Mouse (Mus musculus): ENCODE data around the gene Rad9a. TPM values are rescaled to one million over a fixed set of nuclear protein-coding genes. Genes with fewer than 3 reads are reported as not detected.
A peak's percentile ranks its signal among the peaks of the same experiment; 100 is the strongest.

Rad9a gene
- total RNA-seq, 1 experiment from 2014 or later: 20.7 TPM

DNA sequence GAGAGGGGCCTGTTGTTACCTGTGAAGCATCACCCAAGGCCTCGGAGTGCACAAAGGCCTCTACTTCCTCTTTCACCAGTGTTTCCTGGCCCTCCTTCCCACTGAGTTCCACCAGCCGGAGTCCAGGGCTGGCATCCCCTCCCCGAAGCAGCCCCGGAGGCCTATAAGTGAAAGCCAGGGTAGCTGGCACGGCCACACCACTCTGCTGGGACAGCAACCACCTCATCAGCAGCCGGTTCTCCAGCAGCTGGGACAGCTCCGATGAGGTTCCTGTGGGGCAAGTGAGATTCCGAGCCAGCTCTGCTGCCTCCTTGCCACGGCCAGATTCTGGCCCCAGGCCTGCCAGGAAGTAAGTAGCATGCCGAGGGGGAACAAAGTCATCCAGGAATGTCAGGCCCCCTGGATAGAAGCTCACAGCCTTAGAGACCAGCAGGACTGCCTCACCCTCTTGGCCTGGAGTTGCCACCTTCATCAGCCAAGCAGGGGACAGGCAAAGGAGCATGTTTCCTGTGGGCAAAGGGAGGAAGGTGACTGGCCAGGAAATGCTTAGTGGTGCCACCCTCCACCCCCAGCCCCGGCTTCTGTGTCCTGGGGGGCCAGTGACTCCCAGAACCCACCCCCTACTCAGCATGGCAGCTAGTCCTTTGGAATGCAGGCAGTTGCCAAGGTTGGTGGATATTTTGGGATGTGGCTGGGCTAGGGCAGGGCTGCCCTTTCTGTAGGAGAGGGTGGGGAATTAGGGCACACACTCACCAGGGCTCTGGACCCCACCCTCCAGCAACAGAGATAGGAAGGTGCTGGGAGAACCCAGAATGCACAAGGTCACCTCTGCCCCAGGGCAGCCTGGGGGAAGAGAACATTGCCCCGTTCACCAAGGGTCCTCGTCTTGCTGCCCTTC is 29.8 kb downstream of the Rad9a start:
- ATAC-seq (replicated peaks; ENCODE audit: insufficient number of reproducible peaks, low FRiP score, low TSS enrichment, poor library complexity, severe bottlenecking): peak; percentile 9; the same call in 1 of the 2 replicates

DNA sequence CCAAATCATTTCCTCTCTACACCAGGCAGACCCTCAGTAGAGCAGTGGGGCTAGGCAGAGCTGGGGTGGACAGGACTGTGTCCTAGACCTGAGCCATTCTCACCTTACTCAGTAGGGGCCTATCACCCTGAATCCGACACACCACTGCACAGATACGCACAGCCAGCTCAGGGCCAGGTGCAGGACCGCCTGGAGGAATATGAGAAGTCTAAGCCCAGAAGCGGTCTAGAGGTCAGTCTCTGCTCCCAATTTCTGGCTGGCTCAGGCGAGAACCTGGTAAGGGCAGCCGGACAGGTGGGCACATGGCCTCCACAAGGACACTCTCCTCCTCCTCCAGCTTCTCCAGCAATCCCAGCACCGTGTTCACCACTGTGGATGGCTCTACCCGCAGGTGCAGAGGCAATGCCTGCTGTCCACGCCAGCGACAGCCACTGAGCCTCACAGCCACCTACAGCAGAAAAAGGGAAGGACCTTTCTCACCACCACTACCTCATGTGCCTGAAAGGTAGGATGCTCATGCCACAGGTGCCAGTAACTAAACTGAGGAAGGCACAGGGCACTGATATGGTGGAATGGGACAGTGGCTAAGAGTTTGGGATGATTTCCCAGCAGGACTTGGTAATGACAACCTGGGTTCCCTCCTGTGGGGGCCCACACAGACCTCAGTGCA is 30.6 kb downstream of the Rad9a start:
- no peak for ATAC-seq (replicated peaks; ENCODE audit: insufficient number of reproducible peaks, low FRiP score, low TSS enrichment, poor library complexity, severe bottlenecking)

DNA sequence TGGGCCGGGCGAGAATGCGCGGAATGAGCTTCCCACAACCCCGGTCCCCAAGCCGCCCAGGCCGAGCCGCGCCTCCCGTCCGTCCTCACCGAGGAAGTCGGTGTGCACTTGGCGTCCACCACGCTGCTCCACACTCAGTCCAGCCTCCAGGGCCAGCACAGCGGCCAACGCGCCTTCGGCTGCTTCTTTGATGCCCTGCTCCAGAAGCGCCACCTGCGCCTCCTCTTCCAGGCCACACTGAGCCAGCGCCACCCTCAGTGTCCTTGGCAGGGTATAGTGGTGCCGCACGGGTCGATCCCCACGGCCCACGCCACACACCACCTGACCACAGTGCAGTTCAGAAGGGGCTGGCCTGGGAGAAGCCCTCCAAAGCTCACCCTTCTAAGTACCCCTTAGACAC is 31.7 kb downstream of the Rad9a start:
- no peak for ATAC-seq (replicated peaks; ENCODE audit: insufficient number of reproducible peaks, low FRiP score, low TSS enrichment, poor library complexity, severe bottlenecking)

DNA sequence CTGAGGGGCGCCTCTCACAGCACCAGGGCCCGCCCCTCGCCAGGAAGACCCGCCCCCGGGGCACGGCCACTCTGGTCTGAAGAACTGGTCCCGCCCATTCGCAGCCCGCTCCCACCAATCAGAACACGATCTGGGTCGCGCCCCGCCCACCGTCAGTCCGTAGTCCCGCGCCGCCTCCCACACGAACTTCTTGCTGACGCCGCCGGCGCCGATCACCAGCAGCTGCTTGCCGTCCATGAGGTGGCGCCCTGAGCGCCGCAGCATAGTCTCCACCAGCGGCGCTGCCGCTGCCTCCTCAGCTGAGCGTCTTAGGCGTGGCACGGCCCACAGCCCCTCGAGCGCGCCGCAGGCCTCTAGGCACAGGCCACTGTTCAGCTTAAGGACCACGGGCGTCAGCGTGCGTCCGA is 32.1 kb downstream of the Rad9a start:
- peak; percentile 88 for ATAC-seq (replicated peaks; ENCODE audit: insufficient number of reproducible peaks, low FRiP score, low TSS enrichment, poor library complexity, severe bottlenecking)

DNA sequence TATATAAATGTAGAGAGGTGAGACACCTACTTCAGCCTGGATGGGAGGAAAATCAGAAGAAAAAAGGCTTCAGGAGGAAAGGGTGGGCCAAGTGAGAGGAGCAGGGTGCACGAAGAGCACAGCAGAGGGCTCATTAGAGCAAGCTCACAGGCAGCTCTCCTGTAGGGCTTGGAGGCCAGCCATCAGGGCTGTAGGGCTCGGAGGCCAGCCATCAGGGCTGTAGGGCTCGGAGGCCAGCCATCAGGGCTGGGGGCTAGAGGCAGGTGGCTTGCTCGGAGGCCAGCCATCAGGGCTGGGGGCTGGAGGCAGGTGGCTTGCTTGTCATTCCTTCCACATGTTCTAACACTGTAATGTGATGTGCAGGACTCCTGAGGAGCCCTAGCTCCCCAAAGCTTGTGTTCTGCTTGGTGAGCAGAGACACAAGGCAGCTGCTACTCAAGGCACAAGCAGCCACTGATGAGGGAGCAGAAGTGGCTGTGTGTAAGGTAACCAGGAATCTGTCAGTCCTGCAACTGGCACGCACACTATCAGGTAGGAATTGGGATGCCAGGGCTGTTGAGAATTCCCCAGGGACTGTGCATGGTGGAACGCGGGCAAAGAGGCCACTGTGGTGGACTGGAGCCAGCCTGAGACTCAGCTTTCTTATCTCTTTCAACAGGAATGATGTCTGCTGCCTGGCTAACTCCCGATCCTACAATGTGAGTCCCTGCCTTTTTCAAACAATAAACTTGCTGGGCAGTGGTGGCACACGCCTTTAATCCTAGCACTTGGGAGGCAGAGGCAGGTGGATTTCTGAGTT is 34.6 kb downstream of the Rad9a start:
- no peak for ATAC-seq (replicated peaks; ENCODE audit: insufficient number of reproducible peaks, low FRiP score, low TSS enrichment, poor library complexity, severe bottlenecking)

DNA sequence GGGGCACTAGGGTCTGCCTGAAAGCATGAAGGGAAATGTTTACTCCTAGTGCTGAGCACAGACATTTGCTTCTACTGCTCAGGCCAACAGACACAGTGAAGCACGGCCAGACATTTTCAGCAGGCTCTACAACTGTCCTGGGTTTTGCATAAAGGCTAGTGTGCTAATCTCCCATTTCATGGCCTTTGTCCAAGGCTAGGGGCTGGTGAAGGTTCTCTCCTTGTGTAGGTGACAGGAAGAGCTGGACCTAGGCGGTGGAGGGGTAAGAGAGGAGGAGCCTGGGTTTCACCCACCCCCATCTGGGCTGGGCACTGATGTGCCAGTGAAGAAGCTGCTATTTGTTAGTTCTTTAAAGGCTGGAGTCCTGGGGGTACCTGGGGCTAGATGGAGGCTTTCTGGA is 36.7 kb downstream of the Rad9a start:
- ATAC-seq (replicated peaks; ENCODE audit: insufficient number of reproducible peaks, low FRiP score, low TSS enrichment, poor library complexity, severe bottlenecking): no peak

DNA sequence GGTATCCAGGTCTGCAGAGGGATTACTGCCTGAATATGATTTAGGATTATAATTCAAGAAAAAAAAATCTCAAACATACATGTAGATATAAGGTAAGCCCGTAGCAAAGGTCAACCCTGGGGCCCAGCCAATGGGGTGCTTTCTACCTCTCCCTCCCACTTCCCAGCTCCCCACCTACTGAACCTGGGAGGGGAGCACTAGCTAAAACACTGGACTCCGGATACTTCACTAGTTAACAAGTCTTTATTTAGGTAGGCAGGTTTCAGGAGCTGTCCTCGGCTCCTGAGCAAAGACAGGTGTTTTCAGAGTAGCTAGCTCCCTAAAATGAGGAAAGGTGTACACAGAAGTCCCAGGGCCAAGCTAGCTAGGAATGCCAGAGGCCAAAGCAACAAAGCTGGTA is 37.4 kb downstream of the Rad9a start:
- ATAC-seq (replicated peaks; ENCODE audit: insufficient number of reproducible peaks, low FRiP score, low TSS enrichment, poor library complexity, severe bottlenecking): no peak

DNA sequence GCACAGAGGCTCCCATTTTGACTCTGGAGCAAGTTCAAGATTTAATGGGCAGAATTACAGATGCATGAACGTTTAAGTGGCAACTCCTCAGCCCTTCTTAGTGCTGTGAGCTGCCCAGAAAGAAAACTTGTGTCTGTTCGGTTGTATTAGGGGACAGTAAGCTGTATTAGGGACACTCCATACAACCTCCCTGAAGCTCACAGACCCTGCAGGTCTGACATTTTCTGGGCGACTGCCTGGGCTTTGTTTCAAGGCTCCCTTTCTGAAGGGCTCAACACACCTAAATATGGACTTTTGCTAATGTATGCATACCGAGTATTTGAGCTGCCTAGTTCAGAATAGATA is 37.9 kb downstream of the Rad9a start:
- ATAC-seq (replicated peaks; ENCODE audit: insufficient number of reproducible peaks, low FRiP score, low TSS enrichment, poor library complexity, severe bottlenecking): no peak

DNA sequence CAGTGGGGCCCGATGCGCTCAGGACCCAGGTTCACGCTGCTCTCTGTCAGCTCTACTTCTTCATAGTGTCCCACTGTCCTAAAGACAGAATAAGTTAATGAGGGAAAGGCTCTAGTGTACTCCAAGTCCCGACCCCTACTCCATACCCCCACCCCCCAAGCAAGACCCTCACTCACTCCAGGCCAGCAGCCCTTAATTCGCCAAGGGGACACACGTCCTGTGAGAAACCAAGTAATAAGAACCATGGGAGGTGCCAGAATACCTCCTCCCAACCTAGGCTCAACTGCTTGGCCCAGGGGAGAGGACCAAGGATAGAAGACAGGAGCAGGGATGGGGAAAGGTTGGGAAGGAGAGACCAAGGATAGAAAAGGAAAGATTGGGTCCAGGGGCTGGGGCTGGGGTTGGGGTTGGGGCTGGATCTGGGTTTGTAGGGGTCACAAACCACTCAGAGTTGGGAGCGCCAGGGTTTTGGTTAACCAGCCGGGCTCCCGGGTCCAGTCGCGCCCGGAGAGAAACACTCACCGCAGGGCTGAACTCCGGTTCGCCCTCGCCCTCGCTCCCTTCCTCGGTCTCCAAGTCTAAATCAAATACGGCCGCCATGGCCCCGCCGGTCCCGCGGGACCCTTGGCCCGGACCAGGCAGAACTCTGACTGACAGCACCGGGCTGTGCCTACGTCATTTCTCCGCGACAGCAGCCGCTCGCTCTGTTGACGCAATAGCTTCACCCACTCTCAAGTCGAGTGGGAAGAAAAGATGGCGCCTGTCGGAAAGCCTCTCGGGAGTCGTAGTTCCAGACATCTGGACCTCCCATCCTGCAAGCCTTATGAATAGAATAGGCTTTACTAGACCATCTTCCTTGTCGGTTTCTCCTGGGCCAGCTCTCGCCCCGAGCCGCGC is 38.6 kb downstream of the Rad9a start, which contains the start of gene Rps6kb2:
TSS of gene Rps6kb2 (minus strand) at position 709 of the 897 bp plus-strand sequence.
- peak; percentile 94 for ATAC-seq (replicated peaks; ENCODE audit: insufficient number of reproducible peaks, low FRiP score, low TSS enrichment, poor library complexity, severe bottlenecking)

DNA sequence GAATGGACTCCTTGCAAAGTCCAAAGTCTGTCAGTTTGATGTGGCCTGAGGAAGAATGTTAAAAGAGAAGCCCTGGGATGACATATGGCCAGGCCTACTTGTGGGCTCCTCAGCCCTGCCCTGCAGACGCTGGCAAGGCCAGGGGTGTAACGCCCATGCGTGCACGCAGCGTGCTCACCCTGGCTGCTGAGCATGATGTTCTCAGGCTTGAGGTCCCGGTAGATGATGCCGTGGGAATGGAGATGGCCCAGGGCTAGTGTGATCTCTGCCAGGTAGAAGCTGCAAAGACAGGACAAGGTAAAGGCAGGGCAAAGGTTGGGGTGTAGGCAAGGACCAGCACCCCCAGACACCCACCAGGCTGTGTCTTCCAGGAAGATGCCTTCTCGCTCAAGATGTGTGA is 42.4 kb downstream of the Rad9a start:
- ATAC-seq (replicated peaks; ENCODE audit: insufficient number of reproducible peaks, low FRiP score, low TSS enrichment, poor library complexity, severe bottlenecking): no peak

DNA sequence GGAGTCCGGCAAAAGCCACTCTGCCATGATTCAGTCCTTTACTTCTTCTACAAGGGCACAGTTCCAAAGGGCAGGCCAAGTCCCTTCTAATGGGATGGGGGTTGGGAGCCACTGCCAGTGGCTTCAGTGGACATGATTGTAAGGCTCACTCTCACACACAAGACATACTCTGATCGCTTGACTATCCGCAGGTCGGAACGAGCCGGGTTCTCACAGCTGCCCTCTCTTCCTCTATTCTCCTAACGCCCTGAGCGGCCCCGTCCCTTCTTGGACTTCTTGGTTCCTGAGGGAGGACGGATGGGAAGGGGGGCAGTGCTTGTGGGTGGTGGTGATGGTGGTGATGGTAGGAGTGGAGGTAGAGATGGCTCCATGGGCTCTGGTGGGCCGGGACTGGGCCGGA is 44.7 kb downstream of the Rad9a start:
- ATAC-seq (replicated peaks; ENCODE audit: insufficient number of reproducible peaks, low FRiP score, low TSS enrichment, poor library complexity, severe bottlenecking): no peak

DNA sequence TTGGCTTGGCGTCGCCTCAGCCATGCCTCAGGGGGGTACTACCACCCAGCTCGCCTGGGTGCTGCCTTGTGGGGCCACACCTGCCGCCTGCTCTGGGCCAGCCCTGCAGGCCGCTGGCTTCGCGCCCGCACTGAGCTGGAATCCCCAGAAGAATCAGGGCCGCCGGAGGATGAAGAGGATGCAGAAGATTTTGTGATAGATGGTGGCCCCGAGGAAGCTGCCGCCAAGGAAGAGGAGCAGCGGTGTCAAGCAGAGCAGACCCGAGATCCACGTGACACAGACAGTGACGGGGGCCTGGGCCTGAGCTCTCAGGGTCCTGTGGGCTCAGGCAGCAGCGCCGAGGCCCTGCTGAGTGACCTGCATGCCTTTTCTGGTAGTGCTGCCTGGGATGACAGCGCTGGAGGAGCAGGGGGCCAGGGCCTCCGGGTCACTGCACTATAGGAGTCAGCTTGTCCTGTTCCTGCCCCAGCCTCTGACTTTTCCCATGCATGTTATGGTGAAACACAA is 45.3 kb downstream of the Rad9a start:
- no peak for ATAC-seq (replicated peaks; ENCODE audit: insufficient number of reproducible peaks, low FRiP score, low TSS enrichment, poor library complexity, severe bottlenecking)

DNA sequence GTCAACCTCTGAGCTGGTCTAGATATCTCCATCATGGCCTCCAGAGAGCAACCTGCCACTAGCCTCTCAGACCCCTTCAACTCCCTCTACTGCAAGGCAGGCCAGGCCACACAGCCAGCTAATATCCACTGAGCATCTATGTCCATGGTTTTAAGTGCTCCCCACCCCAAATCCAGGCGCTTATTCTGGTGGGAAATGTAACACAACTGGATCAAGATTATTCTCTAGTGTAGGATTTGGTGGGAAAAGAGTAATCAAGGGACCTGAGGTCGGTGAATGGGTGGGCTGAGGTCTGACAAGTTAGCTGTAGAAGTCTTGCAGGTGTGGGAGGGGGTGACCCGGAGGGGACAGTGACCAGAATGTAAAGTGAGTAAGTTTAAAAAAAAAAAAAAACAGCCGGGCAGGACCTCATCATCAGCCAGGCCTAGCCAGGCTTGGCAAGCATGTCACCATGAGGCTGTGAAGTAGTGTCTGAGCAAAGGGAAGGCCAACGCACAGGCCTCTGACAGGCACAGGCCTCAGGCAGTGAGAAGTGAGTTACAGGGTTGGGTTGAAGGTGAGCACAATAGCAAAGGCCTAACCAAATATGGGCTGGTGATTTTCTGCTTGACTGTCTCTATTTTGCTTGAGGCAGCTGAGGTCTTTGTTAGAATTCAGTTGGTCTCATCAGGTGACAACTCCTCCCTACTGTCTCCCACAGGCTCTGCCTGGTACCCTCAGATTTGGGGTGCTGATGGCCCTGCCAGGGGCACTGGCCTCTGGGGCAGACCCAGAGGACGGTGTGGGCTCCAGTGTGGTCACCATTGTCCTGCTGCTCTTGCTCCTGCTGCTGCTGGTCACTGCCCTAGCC is 46.0 kb downstream of the Rad9a start:
- no peak for ATAC-seq (replicated peaks; ENCODE audit: insufficient number of reproducible peaks, low FRiP score, low TSS enrichment, poor library complexity, severe bottlenecking)

DNA sequence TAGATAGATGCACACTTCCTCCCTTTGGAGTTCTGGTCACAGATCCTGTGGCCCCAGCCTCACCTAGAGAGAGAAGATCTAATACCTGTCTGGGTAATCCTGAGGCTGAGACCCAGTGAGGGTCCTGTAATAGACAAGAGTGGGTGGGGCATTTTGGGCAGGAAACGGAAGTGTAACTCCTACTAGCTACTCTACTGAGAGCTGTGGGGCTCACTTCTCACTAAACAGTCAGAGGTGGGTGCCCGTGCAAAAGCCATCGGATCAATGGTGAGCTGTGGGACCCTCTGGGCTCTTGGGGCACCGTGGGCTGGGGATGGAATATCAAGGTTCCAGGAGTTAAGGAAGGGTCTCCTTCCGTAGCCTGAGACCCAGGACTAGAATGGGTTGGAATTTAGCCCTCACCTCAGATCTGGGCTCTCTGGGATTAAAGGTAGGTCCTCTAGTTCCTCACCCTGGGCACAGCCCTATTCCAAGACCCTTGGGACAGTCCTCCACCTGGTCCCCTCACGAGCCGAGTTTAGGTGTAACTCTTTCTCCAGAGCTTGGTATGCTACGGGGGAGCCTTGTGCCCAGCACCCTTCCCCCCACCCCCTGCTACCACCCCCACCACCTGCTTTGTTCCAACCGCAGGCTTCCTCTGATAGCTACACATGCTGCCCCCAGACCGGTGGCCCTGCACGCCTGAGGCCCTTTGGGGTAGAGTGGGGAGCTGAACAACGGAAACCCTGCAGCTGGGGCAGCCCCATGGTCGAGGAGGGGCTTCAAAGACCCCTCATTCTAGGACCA is 46.8 kb downstream of the Rad9a start:
- no peak for ATAC-seq (replicated peaks; ENCODE audit: insufficient number of reproducible peaks, low FRiP score, low TSS enrichment, poor library complexity, severe bottlenecking)

DNA sequence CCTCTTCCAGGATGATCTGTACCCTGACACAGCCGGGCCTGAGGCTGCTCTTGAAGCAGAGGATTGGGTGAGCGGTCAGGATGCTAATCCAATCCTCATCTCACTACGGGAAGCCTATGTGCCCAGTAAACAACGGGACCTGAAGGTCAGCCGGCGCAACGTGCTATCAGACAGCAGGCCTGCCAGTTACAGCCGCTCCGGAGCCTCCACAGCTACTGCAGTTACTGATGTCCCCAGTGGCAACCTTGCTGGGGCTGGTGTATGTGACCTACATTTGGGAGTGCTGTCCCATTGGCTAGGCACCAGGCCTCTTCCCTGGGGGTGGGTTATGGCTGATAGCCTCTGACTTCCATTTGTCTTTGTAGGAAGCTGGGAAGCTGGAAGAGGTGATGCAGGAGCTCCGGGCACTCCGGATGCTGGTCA is 48.2 kb downstream of the Rad9a start, which contains the start of gene Ptprcap:
TSS of gene Ptprcap (plus strand) at position 373 of the 423 bp plus-strand sequence.
- ATAC-seq (replicated peaks; ENCODE audit: insufficient number of reproducible peaks, low FRiP score, low TSS enrichment, poor library complexity, severe bottlenecking): no peak

DNA sequence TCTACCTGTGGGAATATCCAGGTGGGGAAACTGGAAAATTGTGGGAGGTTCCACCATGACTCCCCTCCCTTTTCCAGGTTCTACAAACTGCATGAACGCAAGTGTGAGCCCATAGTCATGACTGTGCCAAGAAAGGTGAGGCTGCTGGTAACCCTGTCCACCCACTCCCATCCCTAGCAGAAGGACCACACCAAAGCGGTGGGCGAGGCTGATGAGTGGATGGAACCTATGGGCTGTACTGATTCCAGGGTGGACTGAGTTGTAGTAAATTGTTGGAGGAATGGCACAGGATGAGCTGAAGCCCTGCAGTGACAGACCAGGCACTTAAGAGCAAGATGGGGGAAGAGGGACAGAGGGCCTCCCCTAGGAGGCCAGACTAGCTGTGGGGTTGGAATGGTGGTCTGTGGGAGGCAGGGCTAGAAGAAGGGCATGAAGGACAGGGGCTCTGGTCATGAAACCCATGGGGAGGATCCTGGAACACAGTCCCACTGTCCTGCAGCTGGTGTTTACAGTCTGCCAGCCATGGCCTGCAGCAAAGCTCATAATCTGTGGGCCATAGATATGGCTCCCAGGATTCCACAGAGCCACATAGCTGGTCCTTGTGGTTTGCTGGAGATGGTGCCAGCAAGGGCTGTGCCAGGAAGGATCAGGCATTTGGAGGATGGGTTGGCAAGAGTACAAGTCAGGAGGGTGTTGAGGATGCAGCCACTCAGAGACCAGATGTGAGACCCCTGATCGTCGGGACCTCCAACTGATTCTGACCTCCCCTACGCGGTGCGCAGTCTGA is 48.8 kb downstream of the Rad9a start:
- ATAC-seq (replicated peaks; ENCODE audit: insufficient number of reproducible peaks, low FRiP score, low TSS enrichment, poor library complexity, severe bottlenecking): no peak
